Mouse (Mus musculus) myocyte (in vitro differentiated cells): ENCODE data around the gene Lmna.

Source experiments
- E2F4 ChIP-seq: IDR thresholded peaks from one replicate; pipeline ENCODE4 v1.6.1; 2011; ENCODE audit warnings: mild to moderate bottlenecking, control low read depth, moderate library complexity; ENCODE audit not compliant: insufficient read depth
- POLR2A ChIP-seq: IDR thresholded peaks from one replicate; pipeline ENCODE4 v1.6.1; 2011; ENCODE audit warnings: low read depth, mild to moderate bottlenecking, control low read depth, moderate library complexity; ENCODE audit not compliant: insufficient read length
- POLR2AphosphoS2 ChIP-seq: IDR thresholded peaks from one replicate; pipeline ENCODE4 v1.6.1; 2011; ENCODE audit warnings: low read depth, control low read depth; ENCODE audit not compliant: insufficient read length
- REST ChIP-seq: IDR thresholded peaks from one replicate; pipeline ENCODE4 v1.6.1; 2011; ENCODE audit warnings: mild to moderate bottlenecking, control low read depth, moderate library complexity; ENCODE audit not compliant: insufficient read depth, insufficient read length
- USF1 ChIP-seq: IDR thresholded peaks from one replicate; pipeline ENCODE4 v1.6.1; 2011; ENCODE audit warnings: low read depth, mild to moderate bottlenecking, control low read depth, moderate library complexity

DNA sequence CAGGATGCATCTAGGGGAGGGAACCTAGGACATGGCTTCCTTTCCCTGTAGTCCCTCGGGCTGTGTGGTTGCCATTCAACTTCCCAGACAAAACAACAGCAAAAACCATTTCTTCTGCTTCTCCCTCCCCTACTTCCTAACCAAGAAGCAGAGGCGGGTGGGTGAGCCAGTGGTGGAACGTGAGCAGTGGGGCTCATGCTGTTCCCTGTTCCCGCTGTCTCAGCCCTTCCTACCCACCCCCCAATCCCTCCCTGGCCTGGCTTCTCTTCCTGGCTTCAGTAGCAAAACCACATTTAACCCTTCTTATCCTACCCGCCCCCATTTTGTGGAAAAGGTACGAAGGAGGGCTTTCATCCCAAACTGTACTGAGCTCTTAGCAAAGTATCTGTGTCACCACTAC is 4.7 kb downstream of the Lmna start:
- no peak for TF ChIP-seq POLR2A
- TF ChIP-seq USF1: no peak
- TF ChIP-seq REST: no peak
- no peak for TF ChIP-seq POLR2AphosphoS2
- TF ChIP-seq E2F4: no peak
